Mouse (Mus musculus) cerebellum, adult 2 months (tissue): Measurements from ENCODE around the gene Ctrl. TPM values are rescaled to one million over a fixed set of nuclear protein-coding genes. Genes with fewer than 3 reads are reported as not detected.
A peak's percentile ranks its signal among the peaks of the same experiment; 100 is the strongest.

Source experiments
- DNase-seq, 2 experiments: peaks; one replicate each; pipeline ENCODE4 v3.0.0; 2021
- H3K27ac ChIP-seq: fragments of 200-500 bp; 2 replicates; pipeline ENCODE4 v1.5.1; 2012; ENCODE audit warnings: low read length, control low read depth, inconsistent platforms; ENCODE audit not compliant: insufficient read depth
- H3K27me3 ChIP-seq: fragments of 200-500 bp; 2 replicates; pipeline ENCODE4 v1.6.1; 2012; ENCODE audit warnings: inconsistent platforms, mild to moderate bottlenecking, low read length, moderate library complexity; ENCODE audit not compliant: control insufficient read depth, insufficient read depth
- H3K4me1 ChIP-seq: fragments of 200-500 bp; 2 replicates; pipeline ENCODE4 v1.6.1; 2011; ENCODE audit warnings: low read length; ENCODE audit not compliant: control insufficient read depth, insufficient read depth
- H3K4me3 ChIP-seq: fragments of 200-500 bp; replicated peaks from 2 replicates; pipeline ENCODE3; 2011; ENCODE audit warnings: mild to moderate bottlenecking, low read depth, low read length, control low read depth; ENCODE audit not compliant: insufficient read depth
- CTCF ChIP-seq: fragments of 200-500 bp; IDR thresholded peaks from 2 replicates; pipeline ENCODE4 v1.5.1; 2011; ENCODE audit warnings: low read depth, mild to moderate bottlenecking, control low read depth, low read length, moderate library complexity, borderline replicate concordance; ENCODE audit not compliant: insufficient read depth
- POLR2A ChIP-seq: fragments of 200-500 bp; IDR thresholded peaks from 2 replicates; pipeline ENCODE4 v1.6.1; 2011; ENCODE audit warnings: low read length, control low read depth, borderline replicate concordance; ENCODE audit not compliant: insufficient read depth
- WGBS: fragments of 180-500 bp; shearing (Covaris S2); methylation state at CpG from one replicate; pipeline ENCODE4 v1.1.7; 2018; 5-methylcytosine and 5-hydroxymethylcytosine counted together
- polyA plus RNA-seq: library from polyadenylated mRNA; depleted of rRNA; stranded (reverse); fragments of >200 nt; gene quantifications from 2 replicates; pipeline ENCODE4 v1.2.3, GENCODE M21; 2012

The Ctrl gene
- polyA plus RNA-seq, 1 experiment, result 3.4 TPM

DNA sequence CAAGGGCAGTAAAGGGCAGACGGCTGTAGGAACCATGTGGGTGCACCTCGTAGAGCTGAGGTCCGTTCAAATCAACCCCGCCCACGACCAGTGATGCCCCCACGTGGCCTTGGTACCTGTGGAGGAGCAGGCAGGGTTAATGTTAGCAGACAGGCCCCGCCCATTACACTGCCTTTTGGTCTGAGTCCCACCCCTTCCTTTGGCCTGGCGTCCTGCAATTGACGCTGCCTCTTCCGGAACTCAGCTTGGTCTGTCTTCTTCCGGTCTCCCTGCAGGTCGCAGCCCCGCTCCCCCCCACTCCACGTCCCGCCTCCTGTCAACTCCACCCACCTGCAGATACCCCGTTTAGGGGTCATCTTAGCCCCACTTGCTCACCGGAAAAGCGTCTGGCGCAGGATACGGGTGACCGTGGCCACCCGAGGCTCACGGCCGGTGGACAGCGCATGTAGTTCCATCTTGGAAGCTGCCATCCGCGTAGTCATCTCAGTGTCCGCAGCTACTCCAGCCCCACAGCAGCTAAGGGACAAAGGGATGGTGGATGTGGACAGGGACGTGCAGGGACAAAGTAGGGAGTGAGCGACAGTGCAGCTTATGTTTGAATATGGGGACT, 3.3 kb upstream of the Ctrl start:
- H3K27me3 ChIP-seq, result no peaks in the 10 kb centered on the region
- under 1% methylated on average over 30 of the region's 30 CpGs for WGBS
- TF ChIP-seq CTCF (no peak), POLR2A (peak; percentile 80; the same call in 1 of the 2 replicates)
- peaks cover 2% of the 10 kb centered on the region; the same call in 1 of the 2 replicates for H3K4me1 ChIP-seq
- peak overlapping the region; percentile 97 for H3K4me3 ChIP-seq
- H3K27ac ChIP-seq, result peak overlapping the region; percentile 72
- peak; percentile 89 to 93 for DNase-seq

DNA sequence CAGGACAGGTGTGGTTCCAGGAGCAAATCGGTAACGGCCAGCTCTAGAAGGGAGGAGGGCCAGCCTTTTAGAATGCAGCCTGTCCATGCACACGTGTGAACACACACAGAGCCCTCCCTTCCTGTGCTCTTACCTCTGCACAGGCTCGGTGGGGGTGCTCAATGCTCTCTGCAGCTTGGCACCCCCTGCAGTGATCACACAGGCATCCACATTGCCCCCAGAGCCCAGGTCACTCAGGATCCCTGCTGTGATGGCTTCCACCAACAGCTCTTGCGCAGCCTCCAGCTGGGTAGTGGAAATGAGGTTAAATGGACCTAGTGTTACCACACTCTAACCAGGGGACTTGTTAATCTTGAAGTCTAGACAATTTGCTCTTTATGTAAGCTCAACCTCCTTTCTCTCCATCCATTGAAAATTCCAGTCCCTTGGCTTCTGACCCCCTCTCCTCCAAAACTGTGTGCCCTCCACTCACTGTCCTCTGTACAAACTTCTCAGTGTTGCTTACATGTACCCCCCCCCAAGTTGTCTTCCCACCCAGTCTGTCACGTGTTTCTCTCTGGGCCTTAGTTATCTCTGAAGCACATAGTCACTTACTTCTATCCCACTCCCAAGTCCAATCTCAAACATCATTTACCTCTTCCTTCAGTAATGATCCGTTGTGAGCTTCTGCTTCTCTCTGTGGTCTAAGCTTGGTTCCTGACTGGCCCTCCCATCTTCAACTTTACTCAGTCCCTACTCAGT, 2.4 kb upstream of the Ctrl start:
- DNase-seq, result no peak
- 26% methylated on average over 7 of the region's 7 CpGs for WGBS
- Histone ChIP-seq H3K4me3 (peak overlapping the region; percentile 97), H3K27me3 (no peaks in the 10 kb centered on the region), H3K27ac (no peak overlapping the region), H3K4me1 (peaks cover 2% of the 10 kb centered on the region; the same call in 1 of the 2 replicates)
- TF ChIP-seq CTCF (no peak), POLR2A (no peak)

DNA sequence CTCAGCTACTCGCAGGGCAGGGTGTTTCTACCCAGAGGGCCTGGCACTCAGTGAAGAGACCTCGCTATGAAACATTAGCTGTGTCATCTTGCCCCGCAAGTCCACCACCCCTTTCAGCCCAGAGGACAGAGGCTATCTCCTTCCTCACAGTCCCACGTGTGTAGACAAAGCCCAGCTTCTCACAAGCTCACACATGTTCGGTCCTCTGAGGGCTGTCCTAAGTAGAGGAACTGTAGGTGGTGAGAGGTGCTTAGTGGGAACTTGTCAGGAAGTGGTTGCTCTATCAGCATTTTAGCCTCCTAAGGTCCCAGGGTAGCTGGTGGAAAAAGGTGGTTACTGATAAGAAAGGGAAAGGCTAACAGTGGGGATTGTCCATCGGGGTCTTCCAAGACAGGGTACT, 1.4 kb upstream of the Ctrl start:
- no peak overlapping the region for H3K27ac ChIP-seq
- 76% methylated on average over 6 of the region's 6 CpGs for WGBS
- no peak for DNase-seq
- H3K4me3 ChIP-seq, result no peak overlapping the region
- no peaks in the 10 kb centered on the region for H3K27me3 ChIP-seq
- no peak for TF ChIP-seq POLR2A
- peaks cover 5% of the 10 kb centered on the region for H3K4me1 ChIP-seq

DNA sequence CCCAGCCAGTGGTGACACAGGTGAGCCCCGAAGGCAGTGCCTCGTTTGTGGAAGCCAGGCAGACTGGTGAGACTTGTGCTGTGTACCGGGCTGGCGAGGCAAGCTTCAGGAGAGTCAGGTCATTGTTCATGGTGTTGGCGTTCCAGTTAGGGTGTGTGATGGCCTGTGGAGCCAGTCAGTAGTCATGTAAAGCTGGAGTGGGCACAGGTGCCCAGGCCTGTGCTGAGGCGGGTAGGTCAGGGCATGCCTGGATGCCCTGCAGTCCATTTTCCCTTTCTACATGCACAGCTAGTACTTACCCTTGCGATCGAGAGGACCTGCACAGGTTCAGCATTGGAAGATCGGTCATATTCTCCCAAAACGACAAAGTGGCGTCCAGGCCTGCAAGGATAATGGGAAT, 1.1 kb downstream of the Ctrl start:
- TF ChIP-seq POLR2A, result no peak
- TF ChIP-seq CTCF, result peak; percentile 5; the same call in 1 of the 2 replicates
- Histone ChIP-seq H3K4me1 (peaks cover 3% of the 10 kb centered on the region), H3K27me3 (no peaks in the 10 kb centered on the region), H3K27ac (no peak overlapping the region), H3K4me3 (no peak overlapping the region)
- 87% methylated on average over 11 of the region's 11 CpGs for WGBS
- no peak for DNase-seq

DNA sequence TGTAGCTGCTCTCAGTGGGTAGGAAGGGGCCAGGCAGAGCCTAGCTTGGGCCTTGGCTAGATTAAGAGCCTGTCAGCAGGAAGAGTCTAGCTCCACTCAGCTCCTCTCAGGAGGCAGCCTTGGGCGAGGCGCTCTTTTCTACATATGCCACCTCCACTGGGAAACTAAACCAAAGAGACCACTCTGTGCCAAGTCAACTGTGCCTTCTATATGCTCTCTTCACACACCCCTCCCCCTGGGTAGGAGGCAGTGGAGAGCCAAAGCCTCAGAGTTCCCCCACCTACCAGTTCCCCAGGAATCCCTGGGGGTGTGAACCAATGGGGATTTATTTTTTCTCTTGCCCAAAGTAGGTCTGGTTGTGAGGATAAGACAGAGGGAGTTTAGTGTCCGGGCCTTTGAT, 2.4 kb downstream of the Ctrl start:
- H3K4me1 ChIP-seq, result peaks cover 3% of the 10 kb centered on the region
- DNase-seq, result no peak
- no peak for TF ChIP-seq CTCF
- TF ChIP-seq POLR2A, result no peak
- H3K27me3 ChIP-seq, result no peaks in the 10 kb centered on the region
- H3K4me3 ChIP-seq, result no peak overlapping the region
- no peak overlapping the region for H3K27ac ChIP-seq
- WGBS, result 75% methylated on average over 3 of the region's 3 CpGs

DNA sequence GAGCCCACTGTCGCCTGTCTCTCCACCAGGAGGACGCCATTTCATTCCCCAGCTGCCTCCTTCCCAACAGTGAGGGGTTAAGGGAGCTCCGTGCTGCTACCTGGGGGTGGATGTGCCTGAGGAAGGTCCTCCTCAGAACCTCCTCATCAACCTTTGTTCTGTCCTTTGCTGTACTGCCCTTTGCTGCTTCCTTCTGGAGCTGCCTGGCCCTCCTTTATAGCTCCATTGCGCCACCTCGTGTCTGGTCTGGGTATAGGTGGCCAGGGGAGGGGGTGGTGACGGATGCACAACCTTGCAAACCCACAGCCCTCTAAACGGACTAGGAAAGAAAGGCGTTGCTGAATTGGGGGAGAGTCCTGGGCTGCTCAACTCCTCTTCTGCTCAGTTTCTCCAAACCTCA, 3.1 kb downstream of the Ctrl start:
- Histone ChIP-seq H3K4me3 (no peak overlapping the region), H3K27ac (no peak overlapping the region), H3K27me3 (no peaks in the 10 kb centered on the region), H3K4me1 (peaks cover 9% of the 10 kb centered on the region)
- DNase-seq, result peak; percentile 75 to 89
- 17% methylated on average over 8 of the region's 8 CpGs for WGBS
- TF ChIP-seq CTCF, result peak; percentile 98
- no peak for TF ChIP-seq POLR2A

DNA sequence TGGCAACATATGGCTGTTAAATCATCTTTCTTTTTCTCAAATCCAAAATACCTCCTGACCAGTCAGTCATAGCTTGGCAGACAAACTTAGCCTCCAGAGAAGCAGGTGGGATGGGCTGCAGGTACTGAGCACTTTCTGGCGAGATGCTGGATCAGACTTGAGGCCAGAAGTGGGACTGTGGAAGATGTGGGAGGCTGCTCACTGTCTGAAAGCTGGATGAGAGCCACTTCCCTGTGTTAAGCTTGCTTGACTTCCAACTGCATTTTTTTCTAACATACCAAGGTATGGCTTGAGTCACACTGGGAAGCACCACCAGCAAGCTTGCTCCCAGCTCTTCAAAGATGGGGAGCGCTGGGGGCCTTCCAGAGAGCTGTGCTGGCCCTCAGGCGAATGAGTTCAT, 8.5 kb downstream of the Ctrl start:
- Histone ChIP-seq H3K4me1 (peaks cover 10% of the 10 kb centered on the region), H3K4me3 (no peak overlapping the region), H3K27ac (no peak overlapping the region), H3K27me3 (no peaks in the 10 kb centered on the region)
- no peak for DNase-seq
- TF ChIP-seq POLR2A (no peak), CTCF (no peak)
- 68% methylated on average over 3 of the region's 3 CpGs for WGBS

DNA sequence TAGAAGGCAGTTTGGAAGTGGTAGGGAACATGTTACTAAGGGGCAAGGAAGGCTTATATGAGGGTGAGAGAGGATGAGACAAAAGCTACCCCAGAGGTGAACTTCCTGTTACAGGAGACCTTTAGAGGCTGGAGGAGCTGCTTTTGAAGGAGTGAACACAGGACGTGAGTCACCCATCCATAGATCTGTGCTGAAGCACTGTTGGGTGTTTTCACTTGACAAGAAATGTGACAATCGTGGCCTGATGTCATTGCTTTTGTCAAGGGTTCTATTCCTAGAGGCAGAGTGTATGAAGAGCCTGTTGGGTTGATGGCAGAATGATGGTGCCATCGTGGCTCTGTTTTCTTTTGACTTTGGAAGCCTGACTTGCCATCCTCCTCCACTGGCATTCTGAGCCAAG, 14.3 kb downstream of the Ctrl start:
- 84% methylated on average over 3 of the region's 3 CpGs for WGBS
- no peak for TF ChIP-seq CTCF
- Histone ChIP-seq H3K4me3 (no peak overlapping the region), H3K27me3 (no peaks in the 10 kb centered on the region), H3K27ac (no peak overlapping the region), H3K4me1 (no peaks in the 10 kb centered on the region; the same call in 1 of the 2 replicates)
- no peak for DNase-seq
